Mouse (Mus musculus) intestine, embryonic 16.5 days (tissue): ENCODE data around the gene Acot7. TPM values are rescaled to one million over a fixed set of nuclear protein-coding genes. Genes with fewer than 3 reads are reported as not detected.

Experiments used
- ATAC-seq: fragments of 200-750 bp; cut with Nextera tagmentation; 2 replicates; pipeline ENCODE4 v1.8.0; 2017; ENCODE audit warnings: moderate TSS enrichment, moderate library complexity
- H3K27ac ChIP-seq: fragments of 300-500 bp; sonication (generic); 2 replicates; pipeline ENCODE4 v1.5.1; 2014; ENCODE audit warnings: mild to moderate bottlenecking, low read length
- H3K27me3 ChIP-seq: fragments of 300-500 bp; sonication (generic); replicated peaks from 2 replicates; pipeline ENCODE4 v1.6.1; 2014; ENCODE audit warnings: low read length, control low read depth, mixed read lengths; ENCODE audit not compliant: control insufficient read depth, insufficient read depth
- H3K36me3 ChIP-seq: fragments of 300-500 bp; sonication (generic); 2 replicates; pipeline ENCODE4 v1.6.1; 2014; ENCODE audit warnings: low read length, control low read depth; ENCODE audit not compliant: control insufficient read depth, insufficient read depth
- H3K4me1 ChIP-seq: fragments of 300-500 bp; sonication (generic); 2 replicates; pipeline ENCODE4 v1.6.1; 2014; ENCODE audit warnings: low read length, control low read depth, mixed read lengths; ENCODE audit not compliant: control insufficient read depth, insufficient read depth
- H3K4me2 ChIP-seq: fragments of 300-500 bp; sonication (generic); 2 replicates; pipeline ENCODE4 v1.6.1; 2014; ENCODE audit warnings: low read depth, low read length, control low read depth
- H3K4me3 ChIP-seq: fragments of 300-500 bp; sonication (generic); 2 replicates; pipeline ENCODE4 v1.5.1; 2014; ENCODE audit warnings: mild to moderate bottlenecking, low read length
- H3K9ac ChIP-seq: fragments of 300-500 bp; sonication (generic); 2 replicates; pipeline ENCODE4 v1.6.1; 2014; ENCODE audit warnings: low read depth, low read length
- H3K9me3 ChIP-seq: fragments of 300-500 bp; sonication (generic); 2 replicates; pipeline ENCODE4 v1.6.1; 2016; ENCODE audit warnings: low read length, control low read depth; ENCODE audit not compliant: control insufficient read depth
- WGBS: fragments of 180-500 bp; shearing (Covaris S2); extraction: QIAGEN DNeasy Blood & Tissue Kit; methylation state at CpG from one replicate; pipeline ENCODE4 v1.1.7; 2014; 5-methylcytosine and 5-hydroxymethylcytosine counted together
- polyA plus RNA-seq: library from polyadenylated mRNA; unstranded; fragments of >200 nt; fragmentation: Nextera tagmentation; extraction: Ambion mirVana; gene quantifications from 2 replicates; pipeline ENCODE4 v1.2.1, GENCODE M21; 2015

Gene Acot7
- polyA plus RNA-seq, 1 experiment from 2014 or later = 52.5 TPM

DNA sequence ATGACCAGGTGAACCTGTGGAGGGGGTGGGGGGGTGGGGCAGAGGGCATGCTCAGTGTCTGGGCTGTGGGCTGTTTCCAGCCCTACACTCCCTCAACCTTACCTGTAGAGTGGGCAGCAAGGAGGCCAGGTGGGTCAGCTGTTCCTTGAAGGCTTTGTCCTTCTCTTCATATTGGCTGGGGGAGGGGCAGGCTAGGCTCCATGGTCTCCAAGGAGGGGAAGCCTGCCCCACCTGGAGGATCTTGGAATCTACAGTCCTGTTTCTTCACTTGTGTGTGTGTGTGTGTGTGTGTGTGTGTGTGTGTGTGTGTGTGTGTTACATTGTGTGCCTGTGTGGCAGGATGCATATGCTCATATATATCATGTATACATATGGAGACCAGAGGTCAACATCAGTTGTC is 136.0 kb downstream of the Acot7 start:
- ATAC-seq = no peak; the same call in 1 of the 2 replicates
- Histone ChIP-seq H3K4me2 (peak overlapping the region; percentile 79; the same call in 1 of the 2 replicates), H3K27me3 (peaks cover 56% of the 10 kb centered on the region)

DNA sequence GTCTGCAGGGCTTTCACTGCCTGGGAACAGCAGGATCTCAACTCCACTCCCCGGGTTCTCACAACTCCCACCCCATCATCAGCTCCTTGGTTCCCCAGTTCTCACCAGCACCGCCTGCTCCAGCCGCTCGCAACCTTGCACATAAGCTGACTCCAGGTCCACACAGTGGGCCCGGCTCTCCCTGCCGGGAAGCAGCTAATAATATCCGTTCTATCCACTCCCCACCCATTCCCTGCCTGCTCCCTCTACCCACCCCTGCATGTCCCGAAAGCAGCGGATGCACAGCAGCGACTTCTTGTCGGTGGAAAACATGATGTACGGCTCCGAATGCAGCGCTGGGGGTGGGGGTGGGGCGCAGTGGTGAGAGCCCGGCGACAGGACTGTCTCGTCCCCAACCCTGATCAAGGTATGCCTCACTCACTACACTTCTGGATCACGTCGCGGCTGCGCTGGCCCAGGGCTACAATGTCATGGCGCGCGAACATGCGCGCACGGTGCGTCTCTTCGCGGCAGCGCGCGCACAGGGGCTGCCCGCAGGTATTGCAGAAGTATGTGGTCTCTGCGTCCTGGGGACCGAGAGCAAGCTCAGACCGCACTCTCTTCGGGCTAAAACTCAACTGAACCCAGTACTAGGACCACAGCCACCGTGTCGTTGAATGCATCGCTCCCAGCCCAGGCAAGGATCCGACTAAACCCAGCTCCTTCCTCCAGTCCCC is 137.7 kb downstream of the Acot7 start:
- Histone ChIP-seq H3K4me3 (peak overlapping the region; percentile 24), H3K9me3 (no peaks in the 10 kb centered on the region), H3K9ac (peak overlapping the region; percentile 40; the same call in 1 of the 2 replicates), H3K27ac (no peak overlapping the region), H3K27me3 (peaks cover 56% of the 10 kb centered on the region), H3K36me3 (no peaks in the 10 kb centered on the region), H3K4me2 (peak overlapping the region; percentile 44), H3K4me1 (peaks cover 22% of the 10 kb centered on the region)
- no peak for ATAC-seq
- WGBS = 1% methylated on average over 43 of the region's 43 CpGs

More for the DNA sequence above, 136.0 kb downstream of the Acot7 start:
- Histone ChIP-seq H3K4me3 (no peak overlapping the region), H3K4me1 (peaks cover 22% of the 10 kb centered on the region), H3K27ac (no peak overlapping the region), H3K36me3 (no peaks in the 10 kb centered on the region; the same call in 1 of the 2 replicates), H3K9ac (no peak overlapping the region), H3K9me3 (no peaks in the 10 kb centered on the region)

DNA sequence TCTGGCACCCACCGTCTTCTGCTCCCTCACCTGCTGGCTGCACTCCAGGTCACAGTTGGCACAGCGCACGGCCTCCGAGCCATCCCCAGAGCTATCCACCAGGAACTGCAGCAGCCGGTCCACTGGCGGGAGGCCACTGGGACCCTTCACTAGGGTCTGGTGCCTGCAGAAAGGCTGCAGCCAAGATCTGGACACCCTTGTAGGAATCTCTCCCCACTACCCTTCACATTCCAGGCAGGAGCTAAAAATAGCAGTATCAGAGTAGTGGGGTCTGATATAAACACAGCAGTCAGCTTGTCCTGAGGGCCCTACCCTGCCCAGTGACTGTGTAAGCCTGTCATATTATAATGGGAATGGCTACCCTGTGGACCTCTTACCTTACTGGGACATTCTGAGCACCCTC is 139.7 kb downstream of the Acot7 start:
- H3K4me2 ChIP-seq = 0 out of 2 replicates have a peak overlapping the region, but pooled peaks have one; percentile 16
- no peaks in the 10 kb centered on the region for H3K9me3 ChIP-seq
- no peak overlapping the region for H3K9ac ChIP-seq
- ATAC-seq = no peak
- H3K4me1 ChIP-seq = peaks cover 22% of the 10 kb centered on the region
- H3K27me3 ChIP-seq = peaks cover 47% of the 10 kb centered on the region
- no peak overlapping the region for H3K27ac ChIP-seq
- H3K36me3 ChIP-seq = no peaks in the 10 kb centered on the region
- 64% methylated on average over 6 of the region's 6 CpGs for WGBS
- H3K4me3 ChIP-seq = no peak overlapping the region

GRCm38 (mm10) chr4:152318517-152319234 is 140.7 kb downstream of the Acot7 start, which contains the start of gene Rnf207:
TSS of gene Rnf207 (minus strand) at chr4:152318993.
- ATAC-seq = peak; percentile 21; the same call in 1 of the 2 replicates
- peak within 1 kb of the TSS; percentile 33 for H3K4me3 ChIP-seq
- H3K27ac ChIP-seq = no peak within 1 kb of the TSS
- no peaks in the 10 kb centered on the region for H3K36me3 ChIP-seq
- peaks cover 37% of the 10 kb centered on the region for H3K27me3 ChIP-seq
- WGBS = 4% methylated on average over 26 of the region's 26 CpGs
- H3K9me3 ChIP-seq = no peaks in the 10 kb centered on the region
- peaks cover 12% of the 10 kb centered on the region for H3K4me1 ChIP-seq
- H3K4me2 ChIP-seq = peak within 1 kb of the TSS; percentile 50
- H3K9ac ChIP-seq = peak within 1 kb of the TSS; percentile 50

Other genes starting within 250 kb of the Acot7 start
- 71.0 and 73.6 TPM in 2 replicates for gene Dnajc11, start 244.4 kb upstream of the Acot7 start, polyA plus RNA-seq
- 27.0 and 29.0 TPM in 2 replicates for gene Thap3, start 189.1 kb upstream of the Acot7 start, polyA plus RNA-seq
- gene Phf13, start 181.9 kb upstream of the Acot7 start, polyA plus RNA-seq = 15.5 and 16.7 TPM in 2 replicates
- 7.4 and 8.3 TPM in 2 replicates for gene Klhl21, start 169.3 kb upstream of the Acot7 start, polyA plus RNA-seq
- 13.5 and 16.6 TPM in 2 replicates for gene Zbtb48, start 150.5 kb upstream of the Acot7 start, polyA plus RNA-seq
- gene Tas1r1, start 139.6 kb upstream of the Acot7 start, polyA plus RNA-seq = 0.20 and 0.21 TPM in 2 replicates
- gene Nol9, start 138.8 kb upstream of the Acot7 start, polyA plus RNA-seq = 22.4 and 22.7 TPM in 2 replicates
- gene Plekhg5, start 105.6 kb upstream of the Acot7 start, polyA plus RNA-seq = 14.2 and 17.0 TPM in 2 replicates
- 1.8 and 2.4 TPM in 2 replicates for gene Tnfrsf25, start 62.2 kb upstream of the Acot7 start, polyA plus RNA-seq
- gene Espn, start 25.8 kb upstream of the Acot7 start, polyA plus RNA-seq = 31.6 and 39.5 TPM in 2 replicates
- gene Hes2, start 19.3 kb upstream of the Acot7 start, polyA plus RNA-seq = 0.68 and 0.98 TPM in 2 replicates
- gene Gpr153, start 96.1 kb downstream of the Acot7 start, polyA plus RNA-seq = 3.4 and 4.7 TPM in 2 replicates
- gene Hes3, start 113.5 kb downstream of the Acot7 start, polyA plus RNA-seq = not detected in 2 replicates
- gene Icmt, start 119.1 kb downstream of the Acot7 start, polyA plus RNA-seq = 13.7 and 15.4 TPM in 2 replicates
- gene Rnf207, start 140.9 kb downstream of the Acot7 start, polyA plus RNA-seq = 1.5 and 1.8 TPM in 2 replicates
- gene Rpl22, start 147.6 kb downstream of the Acot7 start, polyA plus RNA-seq = 281 and 323 TPM in 2 replicates
- gene Chd5, start 160.5 kb downstream of the Acot7 start, polyA plus RNA-seq = 1.5 and 1.9 TPM in 2 replicates